Mouse (Mus musculus): ENCODE results near the gene Inpp4b. TPM values are rescaled to one million over a fixed set of nuclear protein-coding genes. Genes with fewer than 3 reads are reported as not detected.
A peak's percentile ranks its signal among the peaks of the same experiment; 100 is the strongest.

Inpp4b gene
- polyA plus RNA-seq (2014; fragmentation: Nextera tagmentation; extraction: Ambion mirVana) = 9.9 and 11.4 TPM in 2 replicates

- H3K27ac ChIP-seq = peak within 1 kb of the TSS; percentile 70
- H3K27me3 ChIP-seq (ENCODE audit: control insufficient read depth, insufficient read depth, low read length) = peaks cover 3% of the 10 kb centered on the region; the same call in 1 of the 2 replicates
- peak within 1 kb of the TSS; percentile 77 for H3K9ac ChIP-seq
- 1% methylated on average over 43 of the region's 46 CpGs for WGBS
- H3K4me3 ChIP-seq (replicated peaks; ENCODE audit: low read length) = peak within 1 kb of the TSS; percentile 65
- DNase-seq (ENCODE audit: low spot score) (peak; percentile 53), ATAC-seq (ENCODE audit: low FRiP score) (peak; percentile 80)
- no peaks in the 10 kb centered on the region; the same call in 1 of the 2 replicates for H3K4me1 ChIP-seq (replicated peaks; ENCODE audit: control insufficient read depth, insufficient read depth, low read length)
- H3K4me2 ChIP-seq (replicated peaks) = peak within 1 kb of the TSS; percentile 97
- H3K9me3 ChIP-seq (ENCODE audit: control insufficient read depth, low read length) = peaks cover 13% of the 10 kb centered on the region; the same call in 1 of the 2 replicates
- no peaks in the 10 kb centered on the region for H3K36me3 ChIP-seq (replicated peaks; ENCODE audit: control insufficient read depth, insufficient read depth)
Measured at GRCm38 (mm10) chr8:81342236-81342998, at the start of gene Inpp4b. Gene Inpp4b, plus strand, starts transcription at chr8:81342556.

- no peak overlapping the region for H3K4me2 ChIP-seq (replicated peaks)
- no peak overlapping the region for H3K9ac ChIP-seq
- ATAC-seq (ENCODE audit: low FRiP score) (no peak), DNase-seq (ENCODE audit: low spot score) (no peak)
- H3K27ac ChIP-seq = no peak overlapping the region
- no peaks in the 10 kb centered on the region for H3K27me3 ChIP-seq (ENCODE audit: control insufficient read depth, insufficient read depth, low read length)
- H3K4me3 ChIP-seq (replicated peaks; ENCODE audit: low read length) = no peak overlapping the region
- H3K36me3 ChIP-seq (replicated peaks; ENCODE audit: control insufficient read depth, insufficient read depth) = no peaks in the 10 kb centered on the region
- no peaks in the 10 kb centered on the region for H3K4me1 ChIP-seq (replicated peaks; ENCODE audit: control insufficient read depth, insufficient read depth, low read length)
- WGBS = 81% methylated on average over 2 of the region's 2 CpGs
- H3K9me3 ChIP-seq (ENCODE audit: control insufficient read depth, low read length) = peaks cover 13% of the 10 kb centered on the region; the same call in 1 of the 2 replicates
Measured at GRCm38 (mm10) chr8:81335250-81335649, 7.1 kb upstream of the Inpp4b start.

- Histone ChIP-seq H3K27me3 (ENCODE audit: control insufficient read depth, insufficient read depth, low read length) (peaks cover 3% of the 10 kb centered on the region; the same call in 1 of the 2 replicates), H3K4me3 (replicated peaks; ENCODE audit: low read length) (peak overlapping the region; percentile 65; the same call in 1 of the 2 replicates), H3K27ac (no peak overlapping the region), H3K9me3 (ENCODE audit: control insufficient read depth, low read length) (peaks cover 13% of the 10 kb centered on the region; the same call in 1 of the 2 replicates), H3K4me2 (replicated peaks) (peak overlapping the region; percentile 97), H3K36me3 (replicated peaks; ENCODE audit: control insufficient read depth, insufficient read depth) (no peaks in the 10 kb centered on the region), H3K4me1 (replicated peaks; ENCODE audit: control insufficient read depth, insufficient read depth, low read length) (no peaks in the 10 kb centered on the region; the same call in 1 of the 2 replicates), H3K9ac (no peak overlapping the region)
- 47% methylated on average over 5 of the region's 5 CpGs for WGBS
- ATAC-seq (ENCODE audit: low FRiP score) = no peak
- no peak for DNase-seq (ENCODE audit: low spot score)
Measured at GRCm38 (mm10) chr8:81341191-81341590, 1.2 kb upstream of the Inpp4b start.

GRCm38 (mm10) chr8:81341591-81342235 lies 643 bp upstream of the Inpp4b start:
- Histone ChIP-seq H3K36me3 (replicated peaks; ENCODE audit: control insufficient read depth, insufficient read depth) (no peaks in the 10 kb centered on the region), H3K9ac (peak overlapping the region; percentile 77), H3K27ac (peak overlapping the region; percentile 70), H3K4me1 (replicated peaks; ENCODE audit: control insufficient read depth, insufficient read depth, low read length) (no peaks in the 10 kb centered on the region; the same call in 1 of the 2 replicates), H3K9me3 (ENCODE audit: control insufficient read depth, low read length) (peaks cover 13% of the 10 kb centered on the region; the same call in 1 of the 2 replicates), H3K4me3 (replicated peaks; ENCODE audit: low read length) (peak overlapping the region; percentile 65), H3K4me2 (replicated peaks) (peak overlapping the region; percentile 97), H3K27me3 (ENCODE audit: control insufficient read depth, insufficient read depth, low read length) (peaks cover 3% of the 10 kb centered on the region; the same call in 1 of the 2 replicates)
- ATAC-seq (ENCODE audit: low FRiP score) = peak; percentile 84
- peak; percentile 71 for DNase-seq (ENCODE audit: low spot score)
- WGBS = under 1% methylated on average over 19 of the region's 23 CpGs

GRCm38 (mm10) chr8:81342999-81343302 lies 595 bp downstream of the Inpp4b start:
- peak overlapping the region; percentile 97 for H3K4me2 ChIP-seq (replicated peaks)
- peaks cover 3% of the 10 kb centered on the region; the same call in 1 of the 2 replicates for H3K27me3 ChIP-seq (ENCODE audit: control insufficient read depth, insufficient read depth, low read length)
- ATAC-seq (ENCODE audit: low FRiP score) (peak; percentile 15; the same call in 1 of the 2 replicates), DNase-seq (ENCODE audit: low spot score) (no peak)
- H3K27ac ChIP-seq = 0 out of 2 replicates have a peak overlapping the region, but pooled peaks have one; percentile 70
- peak overlapping the region; percentile 65 for H3K4me3 ChIP-seq (replicated peaks; ENCODE audit: low read length)
- no peaks in the 10 kb centered on the region; the same call in 1 of the 2 replicates for H3K4me1 ChIP-seq (replicated peaks; ENCODE audit: control insufficient read depth, insufficient read depth, low read length)
- peak overlapping the region; percentile 77 for H3K9ac ChIP-seq
- peaks cover 13% of the 10 kb centered on the region; the same call in 1 of the 2 replicates for H3K9me3 ChIP-seq (ENCODE audit: control insufficient read depth, low read length)
- H3K36me3 ChIP-seq (replicated peaks; ENCODE audit: control insufficient read depth, insufficient read depth) = no peaks in the 10 kb centered on the region
- 19% methylated on average over 3 of the region's 3 CpGs for WGBS

- peaks cover 3% of the 10 kb centered on the region; the same call in 1 of the 2 replicates for H3K27me3 ChIP-seq (ENCODE audit: control insufficient read depth, insufficient read depth, low read length)
- no peaks in the 10 kb centered on the region for H3K9me3 ChIP-seq (ENCODE audit: control insufficient read depth, low read length)
- H3K4me2 ChIP-seq (replicated peaks) = peak overlapping the region; percentile 97
- H3K27ac ChIP-seq = no peak overlapping the region
- no peak for ATAC-seq (ENCODE audit: low FRiP score)
- no peak overlapping the region for H3K9ac ChIP-seq
- DNase-seq (ENCODE audit: low spot score) = no peak
- H3K36me3 ChIP-seq (replicated peaks; ENCODE audit: control insufficient read depth, insufficient read depth) = no peaks in the 10 kb centered on the region
- WGBS = 91% methylated on average over 2 of the region's 2 CpGs
- no peak overlapping the region for H3K4me3 ChIP-seq (replicated peaks; ENCODE audit: low read length)
- no peaks in the 10 kb centered on the region; the same call in 1 of the 2 replicates for H3K4me1 ChIP-seq (replicated peaks; ENCODE audit: control insufficient read depth, insufficient read depth, low read length)
Measured at GRCm38 (mm10) chr8:81345170-81345697, 2.9 kb downstream of the Inpp4b start.

- H3K4me2 ChIP-seq (replicated peaks) = no peak overlapping the region
- peak; percentile 79 for DNase-seq (ENCODE audit: low spot score)
- no peak overlapping the region for H3K27ac ChIP-seq
- no peak overlapping the region for H3K4me3 ChIP-seq (replicated peaks; ENCODE audit: low read length)
- no peak for ATAC-seq (ENCODE audit: low FRiP score)
- no peak overlapping the region for H3K9ac ChIP-seq
- no peaks in the 10 kb centered on the region for H3K4me1 ChIP-seq (replicated peaks; ENCODE audit: control insufficient read depth, insufficient read depth, low read length)
- H3K9me3 ChIP-seq (ENCODE audit: control insufficient read depth, low read length) = no peaks in the 10 kb centered on the region
- no peaks in the 10 kb centered on the region for H3K36me3 ChIP-seq (replicated peaks; ENCODE audit: control insufficient read depth, insufficient read depth)
- no peaks in the 10 kb centered on the region for H3K27me3 ChIP-seq (ENCODE audit: control insufficient read depth, insufficient read depth, low read length)
- WGBS = 81% methylated on average over 1 of the region's 1 CpGs
Measured at GRCm38 (mm10) chr8:81349452-81349851, 7.1 kb downstream of the Inpp4b start.

GRCm38 (mm10) chr8:81353460-81353859 lies 11.1 kb downstream of the Inpp4b start:
- H3K4me3 ChIP-seq (replicated peaks; ENCODE audit: low read length) = no peak overlapping the region
- H3K27ac ChIP-seq = no peak overlapping the region

GRCm38 (mm10) chr8:81358108-81358507 lies 15.8 kb downstream of the Inpp4b start:
- ATAC-seq (ENCODE audit: low FRiP score) (no peak), DNase-seq (ENCODE audit: low spot score) (no peak)
- H3K4me3 ChIP-seq (replicated peaks; ENCODE audit: low read length) = no peak overlapping the region
- no peaks in the 10 kb centered on the region for H3K9me3 ChIP-seq (ENCODE audit: control insufficient read depth, low read length)
- H3K4me1 ChIP-seq (replicated peaks; ENCODE audit: control insufficient read depth, insufficient read depth, low read length) = no peaks in the 10 kb centered on the region; the same call in 1 of the 2 replicates
- no peak overlapping the region for H3K27ac ChIP-seq
- H3K9ac ChIP-seq = no peak overlapping the region
- 88% methylated on average over 6 of the region's 6 CpGs for WGBS
- H3K4me2 ChIP-seq (replicated peaks) = no peak overlapping the region
- H3K27me3 ChIP-seq (ENCODE audit: control insufficient read depth, insufficient read depth, low read length) = no peaks in the 10 kb centered on the region
- H3K36me3 ChIP-seq (replicated peaks; ENCODE audit: control insufficient read depth, insufficient read depth) = no peaks in the 10 kb centered on the region

More at GRCm38 (mm10) chr8:81353460-81353859, 11.1 kb downstream of the Inpp4b start:
- no peak overlapping the region for H3K4me2 ChIP-seq (replicated peaks)
- DNase-seq (ENCODE audit: low spot score) (no peak), ATAC-seq (ENCODE audit: low FRiP score) (no peak)
- H3K27me3 ChIP-seq (ENCODE audit: control insufficient read depth, insufficient read depth, low read length) = no peaks in the 10 kb centered on the region
- H3K9me3 ChIP-seq (ENCODE audit: control insufficient read depth, low read length) = no peaks in the 10 kb centered on the region
- H3K9ac ChIP-seq = no peak overlapping the region
- WGBS = 95% methylated on average over 5 of the region's 5 CpGs
- no peaks in the 10 kb centered on the region for H3K36me3 ChIP-seq (replicated peaks; ENCODE audit: control insufficient read depth, insufficient read depth)
- no peaks in the 10 kb centered on the region; the same call in 1 of the 2 replicates for H3K4me1 ChIP-seq (replicated peaks; ENCODE audit: control insufficient read depth, insufficient read depth, low read length)

Data from hindbrain, embryonic 14.5 days (tissue).